Comparison of ENCODE assay signal across 8 mouse cellular contexts in the genomic region with DNA sequence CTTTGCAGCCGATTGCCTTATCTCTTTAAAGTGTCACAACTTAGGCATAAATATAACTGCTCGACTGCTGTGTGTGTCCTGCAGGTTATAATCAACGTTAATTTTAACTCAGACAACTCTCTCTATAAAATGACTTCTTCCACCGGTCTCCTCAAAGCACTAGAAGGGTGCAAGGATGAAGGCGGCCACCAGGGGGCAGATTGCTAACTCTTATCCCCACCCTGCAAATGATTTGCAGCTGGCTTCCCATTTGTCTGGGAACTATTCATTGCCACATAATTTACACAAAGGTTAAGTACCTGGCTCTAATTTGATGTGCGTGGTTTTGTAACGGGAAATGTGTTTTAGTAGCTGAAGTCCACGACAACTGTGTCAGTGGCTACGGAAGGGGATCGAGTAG.
A peak's percentile ranks its signal among the peaks of the same experiment; 100 is the strongest.
DNase-seq lines count a peak whose midpoint lies in the region; TF ChIP-seq lines count a peak whose summit lies in the region.
"Had no signal": no experiment of that assay in that cellular context is flagged by ENCODE, and none has a peak within 500 bp of the region (broad histone marks: within the 10 kb centered on the region; RNA-seq: fewer than 3 reads in every experiment).

No protein-coding gene starts in this region.

- H3K4me1 ChIP-seq in CH12.LX (ENCODE audit: control insufficient read depth in 1 of 2, insufficient read depth in 2 of 2) = no peaks in the 10 kb centered on the region
- H3K4me1 ChIP-seq: lung, embryonic 15.5 days had no signal

- no peaks in the 10 kb centered on the region for H3K36me3 ChIP-seq in CH12.LX (replicated peaks in 1 of 2; ENCODE audit: control insufficient read depth in 1 of 2, insufficient read depth in 1 of 2, low read length in 1 of 2)
- H3K36me3 ChIP-seq: lung, embryonic 15.5 days had no signal

- no peak for TF ChIP-seq EP300 in CH12.LX (IDR thresholded peaks at IDR 0.05; ENCODE audit: low read length)

- intact Hi-C loops in gastrocnemius, postnatal 14 days (cut with DNase I; ENCODE audit: low total_unique reads) = loop anchor here (5.0 kb wide), 1 partner anchor 175 kb away; no protein-coding TSS in a partner anchor

- TF ChIP-seq RAD21 in CH12.LX (IDR thresholded peaks at IDR 0.05; ENCODE audit: low read depth, low read length) = peak; percentile 56

- H3K4me2 ChIP-seq in CH12.LX (ENCODE audit: insufficient read depth, low read depth, poor library complexity, severe bottlenecking) = no peak overlapping the region
- H3K4me2 ChIP-seq: lung, embryonic 15.5 days had no signal

- in situ Hi-C loops in CH12.LX (cut with MboI; ENCODE audit: low pct_ligation_motif_present, low pct_unique_long_range_greater_than_20kb, low sequenced_read_pairs) = no loop called here

- no peak for TF ChIP-seq POLR2A in CH12.LX (IDR thresholded peaks at IDR 0.05; ENCODE audit: low read depth, low read length)

- H3K27me3 ChIP-seq in CH12.LX (replicated peaks) = no peaks in the 10 kb centered on the region
- H3K27me3 ChIP-seq: lung, embryonic 15.5 days had no signal

- no peaks in the 10 kb centered on the region for H3K79me2 ChIP-seq in CH12.LX (replicated peaks; ENCODE audit: control insufficient read depth, extremely low read depth, insufficient read depth, poor library complexity, severe bottlenecking)

- TF ChIP-seq CTCF in CH12.LX (conservative IDR thresholded peaks at IDR 0.05 in 1 of 2, IDR thresholded peaks at IDR 0.05 in 1 of 2; ENCODE audit: low read depth in 2 of 2, low read length in 2 of 2) = peak; percentile 73 to 75

- no peak overlapping the region for H3K4me3 ChIP-seq in CH12.LX (replicated peaks in 1 of 3; ENCODE audit: low read depth in 2 of 3, low read length in 2 of 3, poor library complexity in 1 of 3)
- H3K4me3 ChIP-seq: lung, embryonic 15.5 days had no signal

- DNase-seq in CH12.LX (ENCODE audit: extremely low read depth) (peak; percentile 56), MEL-GATA-1-ER (ENCODE audit: extremely low read depth, low read depth) (peak; percentile 42)
- DNase-seq in cerebellum, adult 9-11 months = peak; percentile 12
- peak; percentile 72 for DNase-seq in gastrocnemius, postnatal 14 days
- peak; percentile 60 to 86 for DNase-seq in layer of hippocampus, adult 8-10 months (ENCODE audit: low spot score in 2 of 2)
- DNase-seq in lung, postnatal 25 days (ENCODE audit: low spot score) = peak; percentile 55
- DNase-seq in spleen, postnatal 14 days (ENCODE audit: low spot score in 2 of 2) = peak; percentile 22 to 34

- H3K9me3 ChIP-seq in CH12.LX (replicated peaks; ENCODE audit: low read length) = no peaks in the 10 kb centered on the region
- H3K9me3 ChIP-seq: lung, embryonic 15.5 days had no signal

- H3K9ac ChIP-seq in CH12.LX (ENCODE audit: insufficient read depth, low read depth) = no peak overlapping the region
- H3K9ac ChIP-seq: lung, embryonic 15.5 days had no signal

- dilution Hi-C loops in CH12.LX (cut with MboI; ENCODE audit: extremely low pct_ligation_motif_present, extremely low pct_unique_long_range_greater_than_20kb, low sequenced_read_pairs) = no loop called here

- H3K27ac ChIP-seq in CH12.LX (ENCODE audit: insufficient read depth, low read depth) = no peak overlapping the region
- H3K27ac ChIP-seq: lung, embryonic 15.5 days had no signal

TF ChIP-seq in CH12.LX, 34 proteins besides CTCF, POLR2A, EP300 and RAD21:
- no peak for TF ChIP-seq CHD1 (IDR thresholded peaks at IDR 0.05; ENCODE audit: low read depth, low read length)
- peak; percentile 79 for TF ChIP-seq SMC3 (IDR thresholded peaks at IDR 0.05; ENCODE audit: low read depth, low read length)

Comparison
In these comparisons a context has a peak if more than half of its experiments do, and no peak if none do; other contexts are left out.
1. DNase-seq: peak in every context shown above with its lines; median percentile 73 in layer of hippocampus, adult 8-10 months; 72 in gastrocnemius, postnatal 14 days; 56 in CH12.LX; 55 in lung, postnatal 25 days; 42 in MEL-GATA-1-ER; 28 in spleen, postnatal 14 days; 12 in cerebellum, adult 9-11 months.